Mouse (Mus musculus) heart, postnatal 0 days (tissue): Measurements from ENCODE around the gene Cxxc4. TPM values are rescaled to one million over a fixed set of nuclear protein-coding genes. Genes with fewer than 3 reads are reported as not detected.

Experiments
- ATAC-seq: fragments of 200-750 bp; cut with Nextera tagmentation; 2 replicates; pipeline ENCODE4 v1.8.0; 2017; ENCODE audit warnings: low read depth, moderate number of reproducible peaks, moderate library complexity; ENCODE audit not compliant: insufficient read depth
- DNase-seq: peaks from one replicate; pipeline ENCODE4 v3.0.0-alpha.2; 2016; ENCODE audit warnings: low spot score
- H3K27ac ChIP-seq: fragments of 300-500 bp; sonication (generic); 2 replicates; pipeline ENCODE4 v1.5.1; 2014; ENCODE audit warnings: low read depth, mild to moderate bottlenecking
- H3K27me3 ChIP-seq: fragments of 300-500 bp; sonication (generic); 2 replicates; pipeline ENCODE4 v1.6.1; 2014; ENCODE audit warnings: low read length, mixed read lengths; ENCODE audit not compliant: control insufficient read depth, insufficient read depth
- H3K36me3 ChIP-seq: fragments of 300-500 bp; sonication (generic); replicated peaks from 2 replicates; pipeline ENCODE4 v1.6.1; 2014; ENCODE audit warnings: low read length, mixed read lengths; ENCODE audit not compliant: control insufficient read depth, insufficient read depth
- H3K4me1 ChIP-seq: fragments of 300-500 bp; sonication (generic); 2 replicates; pipeline ENCODE4 v1.6.1; 2014; ENCODE audit warnings: antibody characterized with exemption; ENCODE audit not compliant: control insufficient read depth, insufficient read depth
- H3K4me2 ChIP-seq: fragments of 300-500 bp; sonication (generic); 2 replicates; pipeline ENCODE4 v1.6.1; 2014; ENCODE audit warnings: low read depth, mild to moderate bottlenecking, low read length, moderate library complexity
- H3K4me3 ChIP-seq: fragments of 300-500 bp; sonication (generic); 2 replicates; pipeline ENCODE4 v1.5.1; 2014; ENCODE audit warnings: low read depth, low read length
- H3K9ac ChIP-seq: fragments of 300-500 bp; sonication (generic); replicated peaks from 2 replicates; pipeline ENCODE4 v1.6.1; 2014; ENCODE audit warnings: low read depth, low read length, mixed read lengths
- H3K9me3 ChIP-seq: fragments of 300-500 bp; sonication (generic); replicated peaks from 2 replicates; pipeline ENCODE4 v1.6.1; 2016; ENCODE audit warnings: low read length; ENCODE audit not compliant: control insufficient read depth
- CTCF ChIP-seq: IDR thresholded peaks from 2 replicates; pipeline ENCODE4 v1.5.1; 2016; ENCODE audit warnings: antibody characterized with exemption, control low read depth, low read depth
- EP300 ChIP-seq: IDR thresholded peaks from 2 replicates; pipeline ENCODE4 v1.6.1; 2016; ENCODE audit warnings: antibody characterized with exemption, low read depth
- WGBS: fragments of 180-500 bp; shearing (Covaris S2); extraction: QIAGEN DNeasy Blood & Tissue Kit; methylation state at CpG from one replicate; pipeline ENCODE4 v1.1.7; 2014; 5-methylcytosine and 5-hydroxymethylcytosine counted together
- microRNA counts: library from miRNA; unstranded; fragments of <30 nt; microRNA quantifications from one replicate; lab custom pipeline; 2015
- microRNA-seq: library from miRNA; unstranded; fragments of <30 nt; microRNA quantifications from one replicate; pipeline ENCODE4, GENCODE M21; 2016
- polyA plus RNA-seq: library from polyadenylated mRNA; unstranded; fragments of >200 nt; fragmentation: Nextera tagmentation; extraction: Ambion mirVana; gene quantifications from 2 replicates; pipeline ENCODE4 v1.2.1, GENCODE M21; 2015
- total RNA-seq: library from RNA; depleted of rRNA; stranded (reverse); fragments of >200 nt; gene quantifications from 2 replicates; pipeline ENCODE4 v1.2.3, GENCODE M21; 2014; ENCODE audit warnings: low replicate concordance

The Cxxc4 gene
- total and polyA plus RNA-seq, 2 experiments from 2014 or later: 2.2 to 2.7 TPM

- WGBS: 30% methylated on average over 3 of the region's 3 CpGs
- Histone ChIP-seq H3K4me3 (peak overlapping the region; percentile 49), H3K4me1 (no peaks in the 10 kb centered on the region), H3K27me3 (no peaks in the 10 kb centered on the region), H3K4me2 (peak overlapping the region; percentile 60), H3K9ac (peak overlapping the region; percentile 37; the same call in 1 of the 2 replicates), H3K36me3 (no peaks in the 10 kb centered on the region), H3K9me3 (no peaks in the 10 kb centered on the region), H3K27ac (no peak overlapping the region)
- no peak for ATAC-seq
- TF ChIP-seq CTCF: no peak
- TF ChIP-seq EP300: no peak
- DNase-seq: no peak
Observed at GRCm38 (mm10) chr3:134303492-134303808, 67.2 kb downstream of the Cxxc4 start.

- ATAC-seq (no peak), DNase-seq (no peak)
- H3K27me3 ChIP-seq: no peaks in the 10 kb centered on the region
- H3K9ac ChIP-seq: no peak overlapping the region
- no peak overlapping the region for H3K27ac ChIP-seq
- WGBS: 47% methylated on average over 4 of the region's 4 CpGs
- H3K9me3 ChIP-seq: no peaks in the 10 kb centered on the region
- no peak overlapping the region for H3K4me2 ChIP-seq
- no peaks in the 10 kb centered on the region for H3K36me3 ChIP-seq
- no peak overlapping the region for H3K4me3 ChIP-seq
- TF ChIP-seq EP300 (no peak), CTCF (no peak)
- H3K4me1 ChIP-seq: no peaks in the 10 kb centered on the region
Observed at GRCm38 (mm10) chr3:134306507-134306906, 70.2 kb downstream of the Cxxc4 start.

GRCm38 (mm10) chr3:134307801-134308200 lies 71.5 kb downstream of the Cxxc4 start:
- TF ChIP-seq CTCF (no peak; the same call in 1 of the 2 replicates), EP300 (no peak)
- H3K4me3 ChIP-seq: no peak overlapping the region
- H3K27me3 ChIP-seq: no peaks in the 10 kb centered on the region
- no peaks in the 10 kb centered on the region for H3K36me3 ChIP-seq
- no peaks in the 10 kb centered on the region for H3K4me1 ChIP-seq
- no peak for DNase-seq
- no peak for ATAC-seq
- no peak overlapping the region for H3K9ac ChIP-seq
- no peak overlapping the region for H3K27ac ChIP-seq
- H3K9me3 ChIP-seq: no peaks in the 10 kb centered on the region
- no peak overlapping the region for H3K4me2 ChIP-seq

MicroRNAs within 50 kb of the gene (microRNA counts, 519-probe panel; counts per million panel counts)
- microRNA mmu-miR-1895 (lab: Ali Mortazavi, UCI): not detected

Small RNA genes lying within 50 kb of the gene (microRNA-seq; reads per million reads assigned to microRNA genes)
- not detected for gene Mir1895
